Mouse (Mus musculus): Measurements from ENCODE around the gene Lrrc47. TPM values are rescaled to one million over a fixed set of nuclear protein-coding genes. Genes with fewer than 3 reads are reported as not detected.

The Lrrc47 gene
- polyA plus RNA-seq (2021): 44.3 TPM

- ChIA-PET CTCF (interaction anchor here (2.1 kb wide), 1 partner anchor 8 kb away, joined by 8 read pairs; no protein-coding TSS in a partner anchor), POLR2A (interaction anchor here (0.7 to 1.5 kb wide), 3 partner anchors 8 to 14 kb away, joined by 3 to 11 read pairs (median 5); no protein-coding TSS in a partner anchor)
- DNase-seq (ENCODE audit: low read depth, low spot score) (no peak), ATAC-seq (peak; percentile 96)
- TF ChIP-seq CTCF (IDR thresholded peaks at IDR 0.05): no peak
- in situ Hi-C loops (cut with MboI; ENCODE audit: low pct_unique_long_range_greater_than_20kb): no loop called here
- H3K27me3 ChIP-seq: no peaks in the 10 kb centered on the region
Measured at GRCm38 (mm10) chr4:154011646-154012089, at the start of gene Lrrc47. Lrrc47 (plus strand) TSS chr4:154011731.

GRCm38 (mm10) chr4:153962631-153963030 is 48.9 kb upstream of the Lrrc47 start:
- POLR2A ChIA-PET: no interaction called here
- CTCF ChIA-PET: no interaction called here
- ATAC-seq (no peak), DNase-seq (ENCODE audit: low read depth, low spot score) (no peak)
- H3K27me3 ChIP-seq: no peaks in the 10 kb centered on the region
- in situ Hi-C loops (cut with MboI; ENCODE audit: low pct_unique_long_range_greater_than_20kb): no loop called here
- no peak for TF ChIP-seq CTCF (IDR thresholded peaks at IDR 0.05)

DNA sequence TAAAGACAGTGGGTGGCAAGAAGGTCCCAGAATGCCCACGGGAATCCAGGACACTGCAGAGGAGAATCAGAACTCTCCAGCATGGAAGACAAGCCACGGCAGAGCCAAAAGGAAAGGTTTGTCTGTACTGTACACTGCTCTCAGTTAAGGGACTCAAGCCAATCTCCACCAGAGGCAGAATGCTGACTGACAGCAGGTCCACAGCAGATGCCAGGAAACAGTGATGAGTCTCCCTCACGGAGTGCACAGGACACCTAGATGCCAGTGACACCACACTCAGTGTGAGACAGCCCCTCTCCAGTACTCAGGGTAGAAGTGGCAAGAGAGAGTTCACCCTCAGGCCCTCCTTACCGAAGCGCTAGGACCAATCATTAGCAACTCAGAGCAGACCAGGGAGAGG is 44.9 kb upstream of the Lrrc47 start:
- DNase-seq (ENCODE audit: low read depth, low spot score) (no peak), ATAC-seq (no peak)
- in situ Hi-C loops (cut with MboI; ENCODE audit: low pct_unique_long_range_greater_than_20kb): no loop called here
- CTCF ChIA-PET: no interaction called here
- no peak for TF ChIP-seq CTCF (IDR thresholded peaks at IDR 0.05)
- POLR2A ChIA-PET: no interaction called here
- no peaks in the 10 kb centered on the region for H3K27me3 ChIP-seq

DNA sequence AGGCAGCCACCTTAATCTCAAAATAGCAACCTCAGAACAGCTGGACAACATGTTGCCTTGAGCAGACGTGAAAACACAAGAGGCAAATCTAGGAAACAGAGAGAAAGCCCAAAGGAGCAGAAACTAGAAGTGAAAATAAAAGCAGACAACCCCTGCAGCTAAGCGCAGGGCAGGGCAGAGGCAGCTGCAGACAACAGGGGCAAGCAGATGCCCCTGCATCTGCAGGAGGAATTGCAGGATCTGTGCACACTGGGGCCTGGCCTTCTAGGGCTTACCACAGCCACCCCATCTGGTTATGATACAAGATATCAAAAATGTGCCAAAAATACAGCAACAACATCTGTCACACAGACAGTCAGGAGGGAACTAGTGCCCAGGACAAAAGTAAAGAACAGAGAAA is 44.0 kb upstream of the Lrrc47 start:
- in situ Hi-C loops (cut with MboI; ENCODE audit: low pct_unique_long_range_greater_than_20kb): no loop called here
- no peak for TF ChIP-seq CTCF (IDR thresholded peaks at IDR 0.05)
- no peaks in the 10 kb centered on the region for H3K27me3 ChIP-seq
- DNase-seq (ENCODE audit: low read depth, low spot score): no peak
- no peak for ATAC-seq
- CTCF ChIA-PET: interaction anchor here (1.3 kb wide), 1 partner anchor 8 kb away, joined by 4 read pairs; no protein-coding TSS in a partner anchor
- POLR2A ChIA-PET: no interaction called here

GRCm38 (mm10) chr4:153968063-153968462 is 43.5 kb upstream of the Lrrc47 start:
- no peak for TF ChIP-seq CTCF (IDR thresholded peaks at IDR 0.05)
- POLR2A ChIA-PET: no interaction called here
- DNase-seq (ENCODE audit: low read depth, low spot score) (no peak), ATAC-seq (no peak)
- H3K27me3 ChIP-seq: no peaks in the 10 kb centered on the region
- CTCF ChIA-PET: interaction anchor here (1.3 kb wide), 1 partner anchor 8 kb away, joined by 4 read pairs; no protein-coding TSS in a partner anchor
- in situ Hi-C loops (cut with MboI; ENCODE audit: low pct_unique_long_range_greater_than_20kb): no loop called here

DNA sequence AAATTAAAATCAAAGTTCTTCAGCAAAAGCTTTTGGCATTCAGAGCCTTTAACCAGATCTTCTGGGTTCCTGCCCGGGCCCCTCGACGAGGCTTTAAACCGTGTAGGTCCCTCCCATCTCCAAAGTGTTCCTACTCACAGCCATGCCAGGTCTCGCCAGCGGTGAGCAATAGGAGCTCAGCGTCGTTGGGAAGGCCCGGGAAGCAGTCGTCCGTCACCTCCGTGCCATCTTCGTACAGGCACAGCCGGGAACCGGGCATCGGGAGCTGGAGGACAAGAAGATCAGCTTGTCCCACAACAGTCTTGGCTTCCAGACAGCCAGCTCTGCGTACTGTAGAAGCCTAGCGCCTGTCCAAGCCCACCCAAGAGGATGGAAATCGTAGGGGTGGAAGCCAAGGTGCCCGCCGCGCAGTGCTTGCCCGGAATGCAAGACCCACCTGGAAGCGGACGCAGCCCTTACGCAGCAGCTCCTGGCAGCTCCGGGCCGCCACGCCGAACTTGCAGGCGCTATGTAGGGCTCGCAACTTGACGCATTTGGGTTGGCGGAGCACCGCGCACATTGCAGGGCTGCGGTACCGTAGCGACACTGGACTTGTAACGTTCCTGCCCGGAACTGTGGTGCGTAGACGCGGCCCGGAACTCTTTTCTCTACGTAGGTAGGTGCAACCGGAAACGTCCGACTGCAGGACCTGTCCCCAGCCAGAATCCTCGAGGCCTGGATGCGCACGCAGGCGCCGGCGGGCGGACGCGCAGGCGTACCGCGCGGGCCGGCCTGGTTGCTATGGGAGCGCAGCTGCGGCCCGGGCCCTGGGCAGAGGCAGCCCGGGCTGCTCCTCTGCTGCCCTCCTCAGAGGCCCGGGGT is 36.9 kb upstream of the Lrrc47 start, which contains the start of the genes Dffb and Cep104:
Dffb (minus strand) TSS at position 696 of the 861 bp plus-strand sequence.
Cep104 (plus strand) TSS at position 764 of the 861 bp plus-strand sequence.
- no peaks in the 10 kb centered on the region for H3K27me3 ChIP-seq
- CTCF ChIA-PET: no interaction called here
- in situ Hi-C loops (cut with MboI; ENCODE audit: low pct_unique_long_range_greater_than_20kb): no loop called here
- POLR2A ChIA-PET: interaction anchor here (1.0 kb wide), 1 partner anchor 15 kb away, joined by 3 read pairs; no protein-coding TSS in a partner anchor
- DNase-seq (ENCODE audit: low read depth, low spot score) (no peak), ATAC-seq (peak; percentile 93)
- no peak for TF ChIP-seq CTCF (IDR thresholded peaks at IDR 0.05)

DNA sequence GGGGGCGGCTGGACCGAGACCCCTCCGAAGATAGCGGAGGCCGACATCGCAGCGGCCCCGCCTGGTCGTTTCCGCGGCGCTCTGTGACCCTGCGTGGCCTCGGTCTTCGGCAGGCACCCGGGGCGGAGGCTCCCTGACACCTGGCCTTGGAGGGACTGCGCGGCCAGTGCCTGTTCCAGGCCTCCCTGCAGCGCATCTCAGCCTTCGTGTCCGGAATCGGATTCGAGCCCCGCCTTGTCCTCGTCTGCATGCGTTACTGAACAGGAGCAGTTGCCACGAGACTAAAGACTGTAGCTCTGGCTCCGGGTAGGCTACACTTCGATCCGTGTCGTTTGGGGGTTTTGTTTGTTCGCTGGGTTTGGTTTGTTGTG is 36.3 kb upstream of the Lrrc47 start:
- no peak for TF ChIP-seq CTCF (IDR thresholded peaks at IDR 0.05)
- in situ Hi-C loops (cut with MboI; ENCODE audit: low pct_unique_long_range_greater_than_20kb): no loop called here
- POLR2A ChIA-PET: interaction anchor here (1.0 kb wide), 1 partner anchor 15 kb away, joined by 3 read pairs; no protein-coding TSS in a partner anchor
- DNase-seq (ENCODE audit: low read depth, low spot score): no peak
- peak; percentile 72 for ATAC-seq
- no peaks in the 10 kb centered on the region for H3K27me3 ChIP-seq
- CTCF ChIA-PET: no interaction called here

DNA sequence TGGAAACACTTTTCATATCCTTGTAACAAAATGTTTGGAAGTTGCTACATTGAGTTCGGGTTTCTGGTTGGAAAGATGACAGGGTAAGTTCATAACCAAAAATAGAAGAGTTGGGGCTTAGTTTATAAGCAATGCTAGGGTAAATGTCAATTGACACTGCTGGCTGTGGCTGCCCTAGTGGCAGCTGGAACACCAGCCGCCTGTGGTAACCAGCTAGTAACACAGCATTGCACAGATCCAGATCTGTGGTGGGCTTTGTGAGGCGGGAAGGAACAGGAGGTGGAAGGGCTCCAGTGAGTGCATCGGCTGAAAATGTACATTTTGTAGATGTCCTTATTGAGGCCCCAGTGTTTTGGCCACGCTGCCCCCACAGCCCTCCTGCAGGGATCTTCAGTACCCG is 35.8 kb upstream of the Lrrc47 start:
- in situ Hi-C loops (cut with MboI; ENCODE audit: low pct_unique_long_range_greater_than_20kb): no loop called here
- POLR2A ChIA-PET: no interaction called here
- ATAC-seq (no peak), DNase-seq (ENCODE audit: low read depth, low spot score) (no peak)
- CTCF ChIA-PET: no interaction called here
- no peaks in the 10 kb centered on the region for H3K27me3 ChIP-seq
- no peak for TF ChIP-seq CTCF (IDR thresholded peaks at IDR 0.05)

- CTCF ChIA-PET: interaction anchor here (1.4 kb wide), 1 partner anchor 9 kb away, joined by 3 read pairs; no protein-coding TSS in a partner anchor
- POLR2A ChIA-PET: no interaction called here
- DNase-seq (ENCODE audit: low read depth, low spot score): no peak
- no peaks in the 10 kb centered on the region for H3K27me3 ChIP-seq
- in situ Hi-C loops (cut with MboI; ENCODE audit: low pct_unique_long_range_greater_than_20kb): no loop called here
- ATAC-seq: no peak
- no peak for TF ChIP-seq CTCF (IDR thresholded peaks at IDR 0.05)
Measured at GRCm38 (mm10) chr4:153979243-153979642, 32.3 kb upstream of the Lrrc47 start.

DNA sequence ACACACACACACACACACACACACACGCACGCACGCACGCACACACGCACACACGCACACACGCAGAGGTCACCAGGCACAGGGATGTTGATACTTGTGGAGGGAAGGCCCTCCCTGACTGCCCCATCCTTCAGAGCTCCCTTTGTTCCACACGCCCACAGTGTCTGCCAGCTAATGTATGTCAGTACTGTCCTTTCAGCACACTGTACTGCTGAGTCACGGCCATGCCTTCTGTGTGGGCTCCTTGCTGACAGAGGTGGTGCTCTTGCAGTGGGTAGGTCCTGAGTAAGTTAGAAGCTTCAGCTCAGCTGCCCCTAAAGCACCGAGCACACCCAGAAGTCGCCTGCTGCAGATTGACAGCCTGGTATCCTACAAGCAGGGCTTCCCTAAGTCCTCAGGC is 31.1 kb upstream of the Lrrc47 start:
- ATAC-seq: no peak
- no peak for DNase-seq (ENCODE audit: low read depth, low spot score)
- no peak for TF ChIP-seq CTCF (IDR thresholded peaks at IDR 0.05)
- H3K27me3 ChIP-seq: no peaks in the 10 kb centered on the region
- in situ Hi-C loops (cut with MboI; ENCODE audit: low pct_unique_long_range_greater_than_20kb): no loop called here
- CTCF ChIA-PET: no interaction called here
- POLR2A ChIA-PET: no interaction called here

DNA sequence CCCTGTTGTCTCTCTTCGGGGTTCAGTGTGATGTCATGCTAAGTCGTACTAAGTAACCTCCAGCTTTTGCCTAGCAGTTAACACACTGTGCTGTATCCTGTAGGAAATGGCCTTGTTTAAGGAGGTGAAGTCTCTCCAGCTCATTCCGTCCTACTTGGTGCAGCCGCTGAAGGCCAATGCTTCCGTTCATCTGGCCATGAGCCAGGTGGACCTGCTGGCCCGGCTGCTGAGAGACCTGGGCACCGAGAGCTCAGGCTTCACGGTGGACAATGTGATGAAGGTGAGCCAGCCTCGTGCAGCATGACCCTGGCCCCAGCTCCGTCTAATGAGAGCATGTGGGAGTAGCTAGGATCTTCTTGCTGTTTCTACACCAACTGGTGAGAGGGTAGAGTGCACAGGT is 18.8 kb upstream of the Lrrc47 start:
- H3K27me3 ChIP-seq: no peaks in the 10 kb centered on the region
- no peak for ATAC-seq
- no peak for TF ChIP-seq CTCF (IDR thresholded peaks at IDR 0.05)
- ChIA-PET POLR2A (no interaction called here), CTCF (no interaction called here)
- no peak for DNase-seq (ENCODE audit: low read depth, low spot score)
- in situ Hi-C loops (cut with MboI; ENCODE audit: low pct_unique_long_range_greater_than_20kb): no loop called here
